Comparison of ENCODE assay signal across 8 mouse cellular contexts in the genomic region with DNA sequence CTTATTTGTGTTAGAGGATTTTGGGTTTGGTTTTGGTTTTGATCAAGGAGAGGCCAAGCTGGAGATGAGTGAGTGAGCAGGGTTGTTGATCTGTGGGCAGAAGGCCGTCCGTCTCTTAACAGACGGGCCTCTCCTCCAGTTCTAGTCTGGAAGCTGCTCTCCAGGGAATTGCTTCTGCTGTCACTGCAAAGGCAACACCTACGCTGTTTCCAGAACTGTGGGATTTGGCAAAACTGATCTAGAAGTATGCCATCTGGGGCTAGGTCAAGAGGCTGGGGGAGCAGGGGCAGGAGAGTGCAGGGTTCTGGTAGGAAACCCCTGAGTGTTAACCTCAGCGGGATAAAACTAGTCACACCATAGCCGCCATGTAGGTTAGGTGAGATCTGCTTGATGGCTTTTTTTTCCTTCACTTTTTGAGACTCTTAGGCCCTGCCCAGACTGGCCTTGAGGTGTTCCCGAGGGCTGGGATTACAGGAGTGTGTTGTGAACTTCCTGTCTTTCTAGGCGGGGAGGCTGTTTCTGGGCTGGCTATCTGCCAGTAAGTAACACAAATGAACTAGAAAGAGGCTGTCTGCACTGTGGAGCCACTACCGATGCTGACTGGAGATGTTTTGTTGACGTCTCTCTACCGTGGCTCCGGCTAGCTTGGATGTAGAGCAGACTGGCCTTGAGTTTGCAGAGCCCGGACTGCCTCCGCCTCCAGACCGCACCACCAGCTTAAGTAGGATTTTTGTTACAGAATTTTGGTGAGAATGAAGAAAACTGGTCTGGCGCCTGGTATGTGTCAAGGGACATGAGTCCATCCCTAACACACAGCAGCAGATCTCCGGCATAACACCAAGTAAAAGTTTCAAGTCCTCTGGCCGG. TPM values are rescaled to one million over a fixed set of nuclear protein-coding genes. Genes with fewer than 3 reads are reported as not detected.
A peak's percentile ranks its signal among the peaks of the same experiment; 100 is the strongest.
DNase-seq lines count a peak whose midpoint lies in the region; ATAC-seq and TF ChIP-seq lines count a peak whose summit lies in the region.

Gene Atp6v1g2, plus strand, starts transcription at position 547 of the 867 bp plus-strand sequence.

- H3K9ac ChIP-seq in heart, adult 2 months (ENCODE audit: low read depth, low read length) = peak within 1 kb of the TSS; percentile 37
- H3K9ac ChIP-seq in liver, embryonic 15.5 days = no peak within 1 kb of the TSS; the same call in 1 of the 2 replicates

- WGBS in heart, adult 2 months = 28% methylated on average over 18 of the region's 18 CpGs
- 62% methylated on average over 18 of the region's 18 CpGs for WGBS in liver, embryonic 15.5 days (ENCODE audit: insufficient replicate concordance)

- no peaks in the 10 kb centered on the region for H3K27me3 ChIP-seq in heart, adult 2 months (ENCODE audit: control insufficient read depth, insufficient read depth, low read length)
- H3K27me3 ChIP-seq in liver, embryonic 15.5 days = no peaks in the 10 kb centered on the region

- no peak for TF ChIP-seq CTCF in heart, adult 2 months (IDR thresholded peaks at IDR 0.05)

- H3K9me3 ChIP-seq in liver, embryonic 15.5 days (replicated peaks) = no peaks in the 10 kb centered on the region

- H3K4me1 ChIP-seq in heart, adult 2 months (ENCODE audit: control insufficient read depth, insufficient read depth, low read length) = peaks cover 5% of the 10 kb centered on the region; the same call in 1 of the 2 replicates
- peaks cover 54% of the 10 kb centered on the region for H3K4me1 ChIP-seq in liver, embryonic 15.5 days (replicated peaks)

- peak within 1 kb of the TSS; percentile 67; the same call in 1 of the 2 replicates for H3K4me3 ChIP-seq in heart, adult 2 months
- peak within 1 kb of the TSS; percentile 69 for H3K4me3 ChIP-seq in liver, embryonic 15.5 days (replicated peaks)

- DNase-seq in heart, adult 2 months = peak; percentile 31 to 40
- no peak for DNase-seq in heart, adult 9 months (ENCODE audit: low spot score in 2 of 2)
- no peak for DNase-seq in urinary bladder, adult 2 months (ENCODE audit: low spot score)
- no peak for DNase-seq in urinary bladder, postnatal 25 days (ENCODE audit: low spot score)
- DNase-seq in induced T-regulatory cell, adult 2 months (ENCODE audit: low read depth) = peak; percentile 72
- no peak for DNase-seq in right cerebral cortex, postnatal 36 days (ENCODE audit: low spot score in 2 of 2)
- DNase-seq in urinary bladder, postnatal 4 days (ENCODE audit: low spot score in 2 of 2) = no peak

- no peaks in the 10 kb centered on the region for H3K36me3 ChIP-seq in heart, adult 2 months (ENCODE audit: control insufficient read depth, insufficient read depth, low read length)
- peaks cover 41% of the 10 kb centered on the region for H3K36me3 ChIP-seq in liver, embryonic 15.5 days (replicated peaks)

- intact Hi-C loops in heart, adult 2 months (cut with DNase I) = loop anchor here (10.0 kb wide), 1 partner anchor 379 kb away; the partner anchor contains the start of genes Nelfe and Skiv2l

- TF ChIP-seq EP300 in heart, adult 2 months (IDR thresholded peaks at IDR 0.05; ENCODE audit: insufficient read depth, low read depth, low read length) = no peak

- H3K4me2 ChIP-seq in liver, embryonic 15.5 days = peak within 1 kb of the TSS; percentile 95

- ATAC-seq in liver, embryonic 15.5 days (ENCODE audit: insufficient read depth) = no peak

- peaks cover 3% of the 10 kb centered on the region for H3K79me2 ChIP-seq in heart, adult 2 months (replicated peaks; ENCODE audit: control insufficient read depth, insufficient read depth, low read length)

- H3K27ac ChIP-seq in heart, adult 2 months = peak within 1 kb of the TSS; percentile 94
- peak within 1 kb of the TSS; percentile 93 for H3K27ac ChIP-seq in liver, embryonic 15.5 days (replicated peaks)

- TF ChIP-seq POLR2A in heart, adult 2 months (IDR thresholded peaks at IDR 0.05; ENCODE audit: insufficient read depth, low read depth, low read length) = no peak

RNA-seq across cellular contexts. Expression of gene Atp6v1g2, which starts in this region (rescaled TPM):
- total RNA-seq in heart, adult 2 months (2021) = 1 to 10 TPM; 3.0 to 3.2 TPM
- 6.4 and 10.1 TPM in 2 replicates for polyA plus RNA-seq in heart, adult 2 months (2012; rRNA removed)
- polyA plus RNA-seq in urinary bladder, adult 2 months (2012; rRNA removed) = 11.9 and 14.5 TPM in 2 replicates
- polyA plus RNA-seq in liver, embryonic 15.5 days (2015; fragmentation: Nextera tagmentation; extraction: Ambion mirVana) = 0.58 and 0.63 TPM in 2 replicates

Comparison
In these comparisons a context has a peak if more than half of its experiments do, and no peak if none do; other contexts are left out.
1. DNase-seq: peak in heart, adult 2 months (2 of 2) and induced T-regulatory cell, adult 2 months (single experiment); none in heart, adult 9 months (0 of 2), urinary bladder, adult 2 months (single experiment), urinary bladder, postnatal 25 days (single experiment), right cerebral cortex, postnatal 36 days (0 of 2) and urinary bladder, postnatal 4 days (0 of 2).